Mouse (Mus musculus): ENCODE results near the gene Calhm3. TPM values are rescaled to one million over a fixed set of nuclear protein-coding genes. Genes with fewer than 3 reads are reported as not detected.

The Calhm3 gene
- polyA plus RNA-seq, 1 experiment from 2014 or later, result not detected

DNA sequence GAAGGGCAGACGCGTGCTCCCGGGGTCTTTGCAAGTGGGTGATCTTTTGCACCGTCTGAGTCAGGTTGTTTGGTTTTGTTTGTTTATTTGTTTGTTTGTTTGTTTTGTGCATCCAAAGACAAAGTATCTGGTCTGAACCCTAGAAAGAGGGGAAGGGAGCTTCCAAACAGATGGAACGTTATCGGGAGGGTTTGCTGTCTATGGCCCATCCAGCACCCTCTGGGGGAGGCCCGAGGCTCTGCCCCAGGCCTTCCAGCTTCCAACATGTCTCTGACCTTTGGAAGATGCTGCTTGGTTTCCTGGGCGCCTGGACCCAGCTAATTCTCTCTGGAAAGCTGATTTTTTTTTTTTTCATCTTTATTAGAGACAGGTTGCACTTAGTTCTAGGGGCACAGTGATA, 22.4 kb upstream of the Calhm3 start:
- Histone ChIP-seq H3K36me3 (no peaks in the 10 kb centered on the region), H3K9ac (0 out of 2 replicates have a peak overlapping the region, but pooled peaks have one; percentile 75), H3K27ac (no peak overlapping the region), H3K4me1 (peaks cover 20% of the 10 kb centered on the region), H3K27me3 (peaks cover 37% of the 10 kb centered on the region), H3K4me2 (replicated peaks) (peak overlapping the region; percentile 99), H3K4me3 (peak overlapping the region; percentile 75), H3K9me3 (replicated peaks) (peaks cover 6% of the 10 kb centered on the region; the same call in 1 of the 2 replicates)
- ATAC-seq (ENCODE audit: low FRiP score), result no peak
- 14% methylated on average over 8 of the region's 8 CpGs for WGBS

DNA sequence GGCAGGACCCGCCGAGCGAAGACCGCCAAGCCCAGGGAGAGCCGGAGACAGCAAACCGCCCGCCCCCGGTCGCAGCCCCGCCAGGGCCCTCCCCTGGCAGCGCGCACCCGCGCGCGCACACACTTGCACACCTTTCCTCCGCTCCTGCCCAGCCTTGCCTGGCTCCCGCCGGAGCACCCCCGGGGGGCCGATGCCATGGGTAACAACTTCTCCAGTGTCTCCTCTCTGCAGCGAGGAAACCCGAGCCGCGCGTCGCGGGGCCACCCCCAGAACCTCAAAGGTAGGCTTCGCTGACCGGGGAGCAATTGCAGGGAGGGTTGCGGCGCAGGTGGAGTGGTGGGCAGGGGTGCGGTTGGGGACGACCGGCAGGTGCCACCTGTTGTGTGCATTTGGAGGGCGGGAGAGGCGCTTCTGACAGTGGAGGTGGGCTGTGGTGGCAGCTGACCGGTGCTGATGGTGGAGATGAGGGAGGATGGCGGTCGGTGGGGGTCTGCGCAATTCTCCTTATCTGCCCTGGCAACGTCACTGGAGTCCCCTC, 21.8 kb upstream of the Calhm3 start:
- H3K4me3 ChIP-seq, result peak overlapping the region; percentile 75
- 1% methylated on average over 42 of the region's 42 CpGs for WGBS
- peak overlapping the region; percentile 99 for H3K4me2 ChIP-seq (replicated peaks)
- peaks cover 37% of the 10 kb centered on the region for H3K27me3 ChIP-seq
- H3K36me3 ChIP-seq, result no peaks in the 10 kb centered on the region
- peak overlapping the region; percentile 75 for H3K9ac ChIP-seq
- peaks cover 16% of the 10 kb centered on the region for H3K4me1 ChIP-seq
- H3K9me3 ChIP-seq (replicated peaks), result peaks cover 6% of the 10 kb centered on the region; the same call in 1 of the 2 replicates
- peak overlapping the region; percentile 23; the same call in 1 of the 2 replicates for H3K27ac ChIP-seq
- 0 out of 2 replicates have a peak, but pooled peaks have one; percentile 27 for ATAC-seq (ENCODE audit: low FRiP score)

DNA sequence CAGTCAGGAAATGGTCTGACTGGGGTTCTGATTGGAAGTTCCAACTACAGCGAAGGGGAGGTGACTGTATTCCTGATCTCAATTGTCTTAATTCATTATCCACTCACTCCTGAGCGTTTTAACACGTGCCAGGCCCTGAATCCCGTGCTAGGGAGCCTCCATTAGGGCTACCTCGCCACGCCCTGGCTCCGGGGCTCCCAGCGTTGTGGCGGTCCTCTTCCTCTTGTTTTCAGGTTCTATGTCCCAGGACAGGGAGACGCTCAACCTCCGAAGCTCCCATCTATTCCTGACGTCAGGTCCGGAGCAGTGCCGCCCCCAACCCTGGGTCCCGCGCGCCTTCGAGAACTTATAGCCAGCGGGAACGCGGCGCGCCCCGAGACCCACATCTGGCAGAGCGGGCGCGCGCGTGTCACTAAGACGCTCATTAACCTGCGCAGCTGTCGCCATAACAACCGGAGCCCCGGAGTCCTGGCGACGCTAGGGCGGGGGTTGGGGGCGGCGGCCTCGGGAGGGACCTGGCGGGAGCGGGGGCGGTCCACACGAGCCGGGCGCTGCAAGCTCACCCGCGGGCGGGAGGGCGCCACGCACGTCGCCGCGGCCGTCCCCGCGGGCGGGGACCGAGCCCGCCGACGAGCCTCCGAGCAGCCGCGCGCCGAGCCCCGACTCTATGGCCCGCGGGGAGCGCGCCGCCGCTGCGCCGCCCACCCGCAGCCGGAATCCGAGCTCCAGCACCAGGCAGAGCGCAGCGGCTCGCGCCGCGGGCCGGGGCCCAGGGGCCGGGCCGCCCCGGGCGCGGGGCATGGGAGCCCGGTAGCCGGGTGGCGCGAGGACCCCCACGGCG, 21.1 kb upstream of the Calhm3 start, which contains the start of gene Neurl1a:
Gene Neurl1a (plus strand): TSS at position 390 of the 841 bp plus-strand sequence.
- peaks cover 10% of the 10 kb centered on the region for H3K4me1 ChIP-seq
- no peaks in the 10 kb centered on the region for H3K36me3 ChIP-seq
- WGBS, result under 1% methylated on average over 61 of the region's 98 CpGs
- peaks cover 6% of the 10 kb centered on the region; the same call in 1 of the 2 replicates for H3K9me3 ChIP-seq (replicated peaks)
- peaks cover 37% of the 10 kb centered on the region for H3K27me3 ChIP-seq
- H3K27ac ChIP-seq, result peak within 1 kb of the TSS; percentile 23; the same call in 1 of the 2 replicates
- H3K4me2 ChIP-seq (replicated peaks), result peak within 1 kb of the TSS; percentile 99
- peak within 1 kb of the TSS; percentile 75 for H3K4me3 ChIP-seq
- peak within 1 kb of the TSS; percentile 75 for H3K9ac ChIP-seq
- ATAC-seq (ENCODE audit: low FRiP score), result peak; percentile 71

DNA sequence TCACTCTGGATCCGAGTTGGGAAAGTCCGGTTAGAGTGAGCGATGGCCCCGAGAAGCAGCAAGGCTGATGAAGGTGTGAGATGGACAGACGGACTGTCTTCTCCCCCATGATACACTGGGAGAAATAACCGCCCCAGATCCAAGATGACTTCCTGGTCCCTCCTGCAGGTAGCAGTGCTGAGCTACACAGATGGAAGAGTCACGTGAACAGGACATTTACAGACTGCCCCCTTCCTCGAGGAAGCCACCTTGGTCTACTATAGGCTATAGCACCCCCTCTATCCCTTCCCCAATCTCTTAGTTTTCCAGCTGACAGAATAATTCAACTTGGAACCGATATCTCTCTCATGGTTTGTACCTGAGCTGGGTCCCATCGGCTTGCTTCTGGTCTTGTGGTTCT, 20.4 kb upstream of the Calhm3 start:
- Histone ChIP-seq H3K27ac (no peak overlapping the region), H3K36me3 (no peaks in the 10 kb centered on the region), H3K27me3 (peaks cover 41% of the 10 kb centered on the region), H3K4me3 (peak overlapping the region; percentile 75; the same call in 1 of the 2 replicates), H3K9ac (no peak overlapping the region), H3K4me2 (replicated peaks) (peak overlapping the region; percentile 99), H3K4me1 (peaks cover 10% of the 10 kb centered on the region), H3K9me3 (replicated peaks) (peaks cover 6% of the 10 kb centered on the region; the same call in 1 of the 2 replicates)
- WGBS, result 25% methylated on average over 10 of the region's 10 CpGs
- peak; percentile 26; the same call in 1 of the 2 replicates for ATAC-seq (ENCODE audit: low FRiP score)

DNA sequence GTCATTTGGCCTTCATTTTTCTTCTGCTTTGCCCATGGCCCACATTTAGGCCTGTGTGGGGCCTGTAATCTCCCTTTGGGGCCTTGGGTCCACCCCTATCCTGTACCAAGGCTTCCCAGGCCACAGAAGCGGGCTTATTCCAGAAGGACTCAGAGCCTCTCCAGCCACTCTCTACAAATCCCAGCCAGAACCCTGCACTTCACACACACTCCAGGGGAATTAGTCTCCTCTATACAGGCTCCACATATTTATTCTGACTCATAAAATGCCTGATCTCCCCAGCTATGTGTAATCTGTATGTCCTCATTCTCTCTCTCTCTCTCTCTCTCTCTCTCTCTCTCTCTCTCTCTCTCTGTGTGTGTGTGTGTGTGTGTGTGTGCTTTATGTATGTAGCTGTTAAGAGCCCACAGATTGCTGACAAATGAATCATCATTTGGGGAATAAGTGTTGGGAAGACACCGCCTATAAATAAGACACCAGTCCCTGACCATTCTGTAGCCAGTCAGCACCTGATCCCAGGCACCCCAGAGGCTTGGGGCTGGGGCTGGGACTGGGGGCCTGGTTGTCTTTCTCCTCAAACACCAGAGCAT, 19.4 kb upstream of the Calhm3 start:
- Histone ChIP-seq H3K27me3 (peaks cover 41% of the 10 kb centered on the region), H3K4me2 (replicated peaks) (no peak overlapping the region), H3K4me1 (peaks cover 10% of the 10 kb centered on the region), H3K27ac (no peak overlapping the region), H3K4me3 (no peak overlapping the region), H3K9me3 (replicated peaks) (peaks cover 2% of the 10 kb centered on the region; the same call in 1 of the 2 replicates), H3K36me3 (no peaks in the 10 kb centered on the region), H3K9ac (no peak overlapping the region)
- ATAC-seq (ENCODE audit: low FRiP score), result no peak
- 71% methylated on average over 2 of the region's 2 CpGs for WGBS

DNA sequence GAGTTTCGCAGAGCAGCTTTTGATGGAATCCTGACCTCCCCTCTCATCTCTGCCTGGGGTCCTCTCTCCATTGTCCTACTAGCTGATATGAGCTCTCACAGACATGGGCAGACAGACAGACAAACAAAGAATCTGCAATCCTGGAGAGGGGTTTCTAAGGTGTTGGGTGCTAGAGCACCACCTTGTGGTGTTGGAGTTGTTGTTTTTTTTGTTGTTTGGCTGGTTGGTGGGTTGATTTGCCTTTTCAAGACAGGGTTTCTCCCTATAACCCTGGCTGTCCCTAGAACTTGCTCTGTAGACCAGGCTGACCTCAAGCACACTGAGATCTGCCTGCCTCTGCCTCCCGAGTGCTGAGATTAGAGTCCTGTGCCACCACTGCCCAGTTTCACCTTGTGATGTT, 17.9 kb upstream of the Calhm3 start:
- Histone ChIP-seq H3K27ac (no peak overlapping the region), H3K9ac (no peak overlapping the region), H3K4me3 (no peak overlapping the region), H3K4me2 (replicated peaks) (no peak overlapping the region), H3K27me3 (peaks cover 32% of the 10 kb centered on the region), H3K36me3 (no peaks in the 10 kb centered on the region), H3K9me3 (replicated peaks) (no peaks in the 10 kb centered on the region), H3K4me1 (peaks cover 10% of the 10 kb centered on the region)
- 71% methylated on average over 2 of the region's 2 CpGs for WGBS
- ATAC-seq (ENCODE audit: low FRiP score), result no peak

DNA sequence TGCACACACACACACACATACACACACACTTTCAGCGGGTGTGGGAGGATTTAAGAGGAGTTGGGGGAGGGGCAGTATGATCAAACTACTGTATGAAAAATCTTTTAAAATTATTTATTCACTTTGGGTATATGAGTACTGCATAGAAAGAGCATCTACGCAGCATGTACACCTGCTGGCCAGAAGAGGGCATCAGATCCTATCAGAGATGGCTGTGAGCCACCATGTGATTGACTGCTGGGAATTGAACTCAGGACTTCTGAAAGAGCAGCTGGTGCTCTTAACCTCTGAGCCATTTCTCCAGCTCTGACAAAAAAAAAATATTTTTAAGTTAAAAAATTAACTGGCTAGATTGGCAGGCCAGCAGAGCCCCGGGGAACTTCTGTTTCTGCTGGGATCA, 17.0 kb upstream of the Calhm3 start:
- ATAC-seq (ENCODE audit: low FRiP score), result no peak
- no peak overlapping the region for H3K4me2 ChIP-seq (replicated peaks)
- no peaks in the 10 kb centered on the region for H3K9me3 ChIP-seq (replicated peaks)
- H3K27ac ChIP-seq, result no peak overlapping the region
- H3K27me3 ChIP-seq, result peaks cover 22% of the 10 kb centered on the region
- peaks cover 3% of the 10 kb centered on the region for H3K4me1 ChIP-seq
- H3K4me3 ChIP-seq, result no peak overlapping the region
- H3K9ac ChIP-seq, result no peak overlapping the region
- H3K36me3 ChIP-seq, result no peaks in the 10 kb centered on the region
- WGBS, result 62% methylated on average over 3 of the region's 3 CpGs

DNA sequence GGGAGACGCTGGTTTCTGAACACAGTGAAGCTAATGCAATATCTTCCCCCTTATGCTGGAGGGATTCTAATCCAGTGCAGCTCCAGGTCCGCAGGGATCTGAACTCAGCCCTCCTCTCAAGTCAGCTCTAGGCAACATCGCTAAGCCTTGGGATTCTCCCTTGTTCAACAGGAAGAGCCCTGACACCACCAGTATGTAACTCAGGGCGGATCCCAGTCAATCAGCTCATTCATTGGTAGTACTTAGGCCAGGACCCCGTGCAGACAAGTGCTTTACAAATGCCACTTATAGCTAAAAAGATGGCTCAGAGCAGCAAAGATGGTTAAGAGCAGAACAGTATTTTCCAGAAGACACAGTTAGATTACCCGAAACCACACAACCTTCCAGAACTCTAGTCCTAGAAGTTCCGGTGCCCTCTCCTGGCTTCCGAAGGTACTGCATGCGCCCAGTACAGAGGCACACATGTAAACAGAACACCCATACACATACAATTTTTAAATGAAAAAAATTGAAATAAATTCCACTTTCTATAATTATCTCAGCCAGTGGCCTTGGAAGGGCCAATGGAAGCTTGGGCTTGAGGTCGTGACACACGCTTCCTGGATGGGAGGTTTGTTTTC, 11.3 kb upstream of the Calhm3 start:
- Histone ChIP-seq H3K9me3 (replicated peaks) (no peaks in the 10 kb centered on the region), H3K9ac (no peak overlapping the region), H3K4me1 (0 out of 2 replicates have a peak, but pooled peaks cover 2% of the 10 kb centered on the region), H3K36me3 (no peaks in the 10 kb centered on the region), H3K27ac (no peak overlapping the region), H3K4me3 (no peak overlapping the region), H3K4me2 (replicated peaks) (peak overlapping the region; percentile 37; the same call in 1 of the 2 replicates), H3K27me3 (0 out of 2 replicates have a peak, but pooled peaks cover 4% of the 10 kb centered on the region)
- ATAC-seq (ENCODE audit: low FRiP score), result no peak
- 22% methylated on average over 11 of the region's 11 CpGs for WGBS

DNA sequence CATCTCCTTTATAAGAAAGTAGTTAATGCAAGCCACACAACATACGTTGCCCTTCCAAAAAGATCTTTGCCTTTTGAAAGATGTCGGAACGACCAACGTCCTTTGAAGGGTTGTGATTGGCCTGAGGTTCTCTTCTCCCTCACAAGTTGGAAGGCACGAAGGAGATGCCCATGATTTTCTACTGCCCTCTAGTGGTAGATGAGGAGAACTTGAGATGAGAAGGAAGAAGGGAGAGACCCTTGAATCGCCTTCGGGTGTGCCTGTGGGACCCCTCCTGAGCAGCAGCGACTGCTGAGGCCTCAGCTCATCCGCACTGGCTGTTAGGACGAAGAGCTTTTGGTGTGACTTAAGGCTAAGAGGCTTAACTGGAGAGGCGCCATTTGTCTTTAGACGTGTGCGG, 10.7 kb upstream of the Calhm3 start:
- WGBS, result 11% methylated on average over 13 of the region's 13 CpGs
- peak overlapping the region; percentile 37 for H3K4me2 ChIP-seq (replicated peaks)
- H3K36me3 ChIP-seq, result no peaks in the 10 kb centered on the region
- no peak for ATAC-seq (ENCODE audit: low FRiP score)
- no peak overlapping the region for H3K27ac ChIP-seq
- no peaks in the 10 kb centered on the region for H3K9me3 ChIP-seq (replicated peaks)
- 0 out of 2 replicates have a peak, but pooled peaks cover 2% of the 10 kb centered on the region for H3K27me3 ChIP-seq
- 0 out of 2 replicates have a peak, but pooled peaks cover 2% of the 10 kb centered on the region for H3K4me1 ChIP-seq
- no peak overlapping the region for H3K9ac ChIP-seq
- H3K4me3 ChIP-seq, result no peak overlapping the region

DNA sequence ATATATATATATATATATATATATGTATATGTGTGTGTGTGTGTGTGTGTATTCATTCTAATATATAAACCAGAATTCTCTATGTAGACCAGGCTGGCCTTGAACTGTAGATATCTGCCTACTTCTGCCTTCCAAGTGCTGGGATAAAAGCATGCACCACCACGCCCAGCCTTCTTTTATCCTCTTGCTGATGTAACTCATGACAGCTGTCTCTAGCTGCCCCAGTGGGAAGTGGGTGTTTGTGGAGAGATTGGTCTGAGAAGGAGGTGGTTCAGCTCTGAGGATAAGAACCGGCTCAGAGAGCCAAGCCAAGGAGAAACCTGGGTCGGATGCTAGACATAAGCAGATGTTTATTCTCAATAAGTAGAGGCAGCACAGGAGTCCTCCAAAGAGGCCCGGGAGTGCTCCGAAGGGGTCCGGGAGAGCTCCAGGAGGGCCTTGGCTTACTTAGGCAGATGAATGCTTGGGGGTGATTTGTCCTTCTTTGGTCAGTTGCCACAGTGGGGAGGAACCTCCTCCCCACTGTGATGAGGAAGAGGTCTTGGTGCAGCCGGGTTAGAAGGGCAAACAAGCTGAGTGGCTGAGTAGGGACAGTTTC, 10.2 kb upstream of the Calhm3 start:
- H3K36me3 ChIP-seq, result no peaks in the 10 kb centered on the region
- H3K4me2 ChIP-seq (replicated peaks), result no peak overlapping the region
- no peaks in the 10 kb centered on the region for H3K9me3 ChIP-seq (replicated peaks)
- H3K9ac ChIP-seq, result no peak overlapping the region
- no peak overlapping the region for H3K4me3 ChIP-seq
- no peaks in the 10 kb centered on the region for H3K27me3 ChIP-seq
- H3K27ac ChIP-seq, result no peak overlapping the region
- WGBS, result 60% methylated on average over 7 of the region's 7 CpGs
- no peak for ATAC-seq (ENCODE audit: low FRiP score)
- H3K4me1 ChIP-seq, result 0 out of 2 replicates have a peak, but pooled peaks cover 2% of the 10 kb centered on the region

DNA sequence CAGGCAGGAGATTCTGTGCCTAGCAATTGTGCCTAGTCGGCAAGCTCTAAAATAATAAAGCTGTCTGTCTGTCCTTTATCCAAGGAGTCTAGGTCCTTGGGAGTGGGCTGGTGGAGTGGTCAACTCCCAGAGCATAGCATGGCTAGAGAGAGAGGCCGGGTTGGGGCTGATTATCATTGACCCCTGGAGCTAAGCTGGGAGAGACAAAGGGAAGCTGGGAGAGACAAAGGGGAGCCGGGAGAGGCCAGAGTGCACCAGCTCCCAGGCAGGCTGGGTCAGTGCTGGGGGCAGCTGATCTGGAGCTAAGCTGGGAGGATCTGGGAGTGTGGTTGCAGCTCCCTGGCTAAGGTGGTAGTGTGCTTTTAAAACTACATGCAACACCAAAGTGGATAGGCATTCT, 9.2 kb upstream of the Calhm3 start:
- Histone ChIP-seq H3K4me3 (no peak overlapping the region), H3K36me3 (no peaks in the 10 kb centered on the region), H3K9me3 (replicated peaks) (no peaks in the 10 kb centered on the region), H3K4me1 (0 out of 2 replicates have a peak, but pooled peaks cover 2% of the 10 kb centered on the region), H3K27ac (no peak overlapping the region), H3K27me3 (no peaks in the 10 kb centered on the region), H3K4me2 (replicated peaks) (no peak overlapping the region), H3K9ac (no peak overlapping the region)
- 23% methylated on average over 3 of the region's 3 CpGs for WGBS
- ATAC-seq (ENCODE audit: low FRiP score), result no peak

Measured in hindbrain, embryonic 12.5 days (tissue).